Mouse (Mus musculus) gastrocnemius, adult 2 months (tissue): ENCODE data around the gene Treml2. TPM values are rescaled to one million over a fixed set of nuclear protein-coding genes. Genes with fewer than 3 reads are reported as not detected.
"Not testable (repeated sequence)": the region's sequence is repeated elsewhere in the genome, so short reads cannot be mapped to it uniquely, and the experiment has no call there.

Source experiments
- DNase-seq: peaks from one replicate; pipeline ENCODE4 v3.0.0; 2022
- H3K27ac ChIP-seq: fragments of 200-600 bp; 2 replicates; pipeline ENCODE4 v1.8.1; 2022; ENCODE audit warnings: mild to moderate bottlenecking
- H3K4me3 ChIP-seq: fragments of 200-600 bp; 2 replicates; pipeline ENCODE4 v1.8.1; 2022; ENCODE audit warnings: mild to moderate bottlenecking, moderate library complexity
- CTCF ChIP-seq: fragments of 200-600 bp; IDR thresholded peaks from 2 replicates; pipeline ENCODE4 v1.8.1; 2022; ENCODE audit warnings: antibody characterized with exemption, mild to moderate bottlenecking, moderate library complexity
- intact Hi-C: fragments of 180-260 bp; cut with DNase I; formaldehyde crosslinking; loops from one replicate; pipeline ENCODE4 v1.15.1; 2025
- total RNA-seq, 2 experiments: library from RNA; stranded (reverse); gene quantifications; 2 replicates each; pipeline ENCODE4 v1.2.3; 2021

The Treml2 gene
- total RNA-seq, 2 experiments from 2014 or later: not detected

DNA sequence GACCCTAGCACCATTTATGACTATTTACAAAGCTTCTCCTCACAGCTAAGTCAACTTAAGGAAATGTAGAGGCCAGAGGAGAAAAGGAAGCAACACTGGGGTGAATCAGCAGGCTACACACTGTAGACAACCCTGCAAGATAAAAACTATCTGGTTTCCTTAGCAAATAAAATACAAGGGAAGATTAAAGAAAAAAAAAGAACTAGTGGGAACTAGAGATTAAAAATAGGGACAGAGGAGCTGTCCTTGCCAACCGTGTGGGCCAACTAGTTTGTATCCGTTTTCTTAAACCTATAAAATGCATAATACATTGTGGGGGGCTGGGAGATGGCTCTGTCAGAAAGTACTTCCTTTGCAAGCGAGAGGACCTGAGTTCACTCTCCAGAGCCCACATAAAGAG is 42.6 kb downstream of the Treml2 start:
- intact Hi-C loops: no loop called here
- Histone ChIP-seq H3K4me3 (no peak overlapping the region), H3K27ac (no peak overlapping the region)
- no peak for DNase-seq
- TF ChIP-seq CTCF: no peak

DNA sequence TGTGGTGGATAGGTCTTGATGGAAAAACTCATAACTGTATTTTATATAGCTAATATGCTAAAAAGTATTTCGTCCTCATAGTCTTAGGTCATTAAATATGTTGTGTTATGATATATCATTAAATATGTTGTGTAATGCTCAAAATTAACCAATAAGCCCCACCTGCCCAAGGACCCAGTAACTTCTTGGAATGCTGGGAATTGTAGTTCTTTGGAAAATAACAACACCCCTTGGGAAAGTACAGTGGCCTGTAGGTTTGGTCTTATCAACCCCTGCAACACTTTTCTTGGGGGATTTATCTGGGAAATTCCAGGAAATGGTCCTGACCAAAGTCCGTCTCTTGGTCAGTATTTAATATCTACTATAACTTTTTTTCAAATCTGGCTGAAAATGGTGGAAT is 43.8 kb downstream of the Treml2 start:
- TF ChIP-seq CTCF: no peak
- no peak overlapping the region for H3K4me3 ChIP-seq
- no peak overlapping the region for H3K27ac ChIP-seq
- intact Hi-C loops: no loop called here
- DNase-seq: no peak

DNA sequence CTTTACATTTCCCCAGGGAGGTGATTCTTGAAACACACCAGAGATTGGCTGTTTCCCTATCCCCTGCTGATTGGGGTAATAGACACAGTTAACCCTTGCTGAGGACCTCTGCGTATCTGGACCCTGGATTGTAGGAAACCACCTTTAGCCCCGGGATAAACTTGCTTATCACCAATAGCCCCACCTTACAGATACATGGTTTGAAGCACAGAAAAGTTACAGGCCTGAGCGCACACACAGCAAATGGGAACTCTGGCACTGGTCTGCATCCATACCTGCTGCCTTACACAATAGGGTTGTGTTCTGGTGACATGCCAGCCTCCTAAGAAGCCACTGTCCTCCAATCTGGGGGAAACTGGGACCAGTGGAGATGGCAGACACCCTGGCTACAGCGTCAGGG is 46.5 kb downstream of the Treml2 start:
- H3K4me3 ChIP-seq: no peak overlapping the region
- H3K27ac ChIP-seq: no peak overlapping the region
- DNase-seq: no peak
- intact Hi-C loops: no loop called here
- TF ChIP-seq CTCF: no peak

DNA sequence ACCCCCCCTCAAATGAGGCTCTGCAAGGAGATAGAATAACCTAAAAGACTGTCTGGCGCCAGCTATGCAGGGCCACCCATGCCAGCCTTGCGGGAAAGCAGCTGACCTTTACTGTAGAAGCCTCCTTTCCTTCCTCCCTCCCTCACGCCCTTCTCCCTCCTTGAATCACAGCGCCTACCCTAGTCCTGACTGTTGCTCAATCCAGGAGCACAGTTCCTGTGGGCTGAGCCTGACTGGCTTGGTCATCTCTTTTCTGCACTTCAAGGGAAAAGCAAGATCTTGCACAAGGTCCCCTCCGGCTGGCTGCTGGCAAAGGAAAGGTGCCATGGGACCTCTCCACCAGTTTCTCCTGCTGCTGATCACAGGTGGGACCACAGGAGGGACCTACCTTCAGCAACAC is 46.9 kb downstream of the Treml2 start, which contains the start of gene Trem2:
TSS of gene Trem2 (plus strand) at position 171 of the 400 bp plus-strand sequence.
- no peak for DNase-seq
- intact Hi-C loops: no loop called here
- H3K27ac ChIP-seq: no peak within 1 kb of the TSS
- H3K4me3 ChIP-seq: no peak within 1 kb of the TSS
- no peak for TF ChIP-seq CTCF

DNA sequence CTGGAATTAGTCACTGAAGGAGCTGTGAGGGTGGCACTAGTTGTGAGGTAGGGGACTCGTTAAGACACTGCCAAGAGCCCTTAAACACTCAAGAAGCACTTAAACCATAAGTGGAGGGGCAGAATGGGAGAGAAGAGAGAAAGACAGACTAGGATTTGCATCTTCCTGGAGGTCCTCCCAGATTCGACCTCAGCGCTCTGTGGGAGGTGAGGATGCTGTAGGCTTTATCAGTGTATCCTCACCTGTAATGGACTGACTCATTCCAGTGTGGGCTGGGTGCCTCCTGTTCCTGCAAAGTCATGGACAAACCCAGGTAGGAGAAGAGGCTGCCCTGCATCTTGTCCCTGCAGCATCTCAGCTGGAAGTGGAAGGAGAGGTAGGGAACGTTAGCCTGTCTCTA is 47.5 kb downstream of the Treml2 start:
- intact Hi-C loops: no loop called here
- no peak for TF ChIP-seq CTCF
- no peak overlapping the region for H3K4me3 ChIP-seq

GRCm38 (mm10) chr17:48347287-48347686 is 48.0 kb downstream of the Treml2 start:
- no peak overlapping the region for H3K4me3 ChIP-seq
- DNase-seq: no peak
- TF ChIP-seq CTCF: no peak
- intact Hi-C loops: no loop called here
- no peak overlapping the region for H3K27ac ChIP-seq

More for the DNA sequence above, 47.5 kb downstream of the Treml2 start:
- no peak overlapping the region for H3K27ac ChIP-seq
- DNase-seq: no peak

GRCm38 (mm10) chr17:48350681-48351193 is 51.4 kb downstream of the Treml2 start:
- no peak for DNase-seq
- intact Hi-C loops: no loop called here
- no peak overlapping the region for H3K4me3 ChIP-seq
- no peak overlapping the region for H3K27ac ChIP-seq
- no peak for TF ChIP-seq CTCF

DNA sequence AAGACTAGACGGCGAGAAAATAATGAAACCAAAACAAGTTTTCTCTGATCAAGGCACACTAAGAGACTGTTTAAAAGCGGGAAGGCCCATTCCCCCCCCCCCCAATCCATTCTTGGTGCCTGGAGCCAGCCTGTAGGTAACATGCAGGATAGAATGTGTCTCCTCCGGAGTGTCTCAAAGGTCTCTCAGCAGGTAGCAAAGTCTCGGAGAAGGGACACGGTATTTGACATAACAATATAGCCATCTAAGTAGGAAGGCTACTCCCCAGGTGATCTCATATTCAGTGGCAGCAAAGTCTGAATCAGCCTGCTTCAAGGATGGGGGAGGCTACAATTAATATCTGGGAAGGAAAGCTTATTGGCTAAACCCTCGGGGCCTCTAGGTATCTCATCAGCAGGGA is 53.7 kb downstream of the Treml2 start:
- intact Hi-C loops: not testable (repeated sequence)

GRCm38 (mm10) chr17:48355822-48356221 is 56.5 kb downstream of the Treml2 start:
- no peak for TF ChIP-seq CTCF
- DNase-seq: no peak
- H3K4me3 ChIP-seq: no peak overlapping the region
- no peak overlapping the region for H3K27ac ChIP-seq
- intact Hi-C loops: no loop called here

More for the DNA sequence above, 53.7 kb downstream of the Treml2 start:
- not testable (repeated sequence) for H3K4me3 ChIP-seq, DNase-seq, H3K27ac ChIP-seq

DNA sequence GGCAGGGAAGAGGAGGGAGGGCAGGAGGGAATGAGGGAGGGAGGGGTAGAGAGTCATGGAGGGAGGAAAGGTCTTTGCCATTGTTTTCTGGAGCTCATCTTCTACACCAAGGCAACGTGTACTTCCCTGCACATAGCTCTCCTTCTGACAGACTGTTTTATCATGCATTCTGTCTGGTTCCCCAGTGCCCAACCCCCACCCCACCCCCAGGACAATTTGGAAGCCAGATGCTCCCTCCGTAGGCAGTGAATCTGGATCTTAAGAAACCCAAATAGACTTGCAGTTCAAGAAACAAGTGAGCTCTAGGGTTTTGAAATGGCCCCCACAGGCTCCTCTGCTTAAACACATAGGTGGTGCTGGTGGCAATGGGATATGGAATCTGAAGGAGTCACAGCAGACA is 58.6 kb downstream of the Treml2 start:
- Histone ChIP-seq H3K27ac (no peak overlapping the region), H3K4me3 (no peak overlapping the region)
- no peak for TF ChIP-seq CTCF
- no peak for DNase-seq
- intact Hi-C loops: no loop called here

- H3K4me3 ChIP-seq: no peak within 1 kb of the TSS
- intact Hi-C loops: no loop called here
- no peak for TF ChIP-seq CTCF
- no peak for DNase-seq
- no peak within 1 kb of the TSS for H3K27ac ChIP-seq
Measured at GRCm38 (mm10) chr17:48359616-48360015, 60.3 kb downstream of the Treml2 start, which contains the start of gene Treml1. TSS of gene Treml1 (plus strand) at chr17:48359916.

DNA sequence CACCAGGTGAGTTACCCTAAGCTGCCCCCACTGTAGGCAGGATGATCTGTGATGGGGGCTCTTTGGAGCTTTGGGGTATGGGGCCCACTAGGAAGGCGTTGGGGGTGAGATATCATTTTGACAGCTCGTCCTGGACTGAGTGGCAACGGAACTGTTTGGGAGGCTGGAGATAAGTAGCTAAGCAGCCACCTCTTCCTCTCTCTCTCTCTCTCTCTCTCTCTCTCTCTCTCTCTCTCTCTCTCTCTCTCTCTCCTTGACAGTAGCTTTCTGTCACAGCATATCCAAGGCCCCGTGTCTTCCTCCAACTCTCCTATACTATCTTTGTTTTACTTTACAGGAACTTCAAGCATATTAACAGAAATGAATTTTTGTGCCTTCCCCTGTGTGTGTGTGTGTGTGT is 61.2 kb downstream of the Treml2 start:
- no peak overlapping the region for H3K4me3 ChIP-seq
- intact Hi-C loops: no loop called here
- TF ChIP-seq CTCF: no peak
- no peak for DNase-seq
- no peak overlapping the region for H3K27ac ChIP-seq

Other genes with a start within 250 kb of the Treml2 start
- gene 1700067P10Rik, start 210.2 kb upstream of the Treml2 start, total RNA-seq: not detected
- under 1 TPM in 1 of 2 experiments, not detected in 1; 0.13 TPM for gene 9830107B12Rik, start 153.2 kb upstream of the Treml2 start, total RNA-seq
- gene A530064D06Rik, start 132.2 kb upstream of the Treml2 start, total RNA-seq: not detected
- gene Trem1, start 66.7 kb upstream of the Treml2 start, total RNA-seq: not detected
- gene Trem3, start 51.7 kb upstream of the Treml2 start, total RNA-seq: not detected
- gene Treml4, start 35.2 kb upstream of the Treml2 start, total RNA-seq: not detected
- not detected for gene B430306N03Rik, start 16.6 kb downstream of the Treml2 start, total RNA-seq
- gene Trem2, start 46.9 kb downstream of the Treml2 start, total RNA-seq: under 1 TPM in 1 of 2 experiments, not detected in 1; 0.15 TPM
- gene Treml1, start 60.4 kb downstream of the Treml2 start, total RNA-seq: not detected
- gene Nfya, start 110.4 kb downstream of the Treml2 start, total RNA-seq: 1 to 10 TPM; 6.1 to 9.4 TPM
- 10 to 100 TPM; 11.1 to 12.4 TPM for gene Oard1, start 110.5 kb downstream of the Treml2 start, total RNA-seq
- gene Apobec2, start 133.4 kb downstream of the Treml2 start, total RNA-seq: 100 to 1,000 TPM; 439 to 602 TPM
- gene Tspo2, start 152.0 kb downstream of the Treml2 start, total RNA-seq: not detected
- not detected for gene Unc5cl, start 155.4 kb downstream of the Treml2 start, total RNA-seq